Mouse (Mus musculus): ENCODE data around the gene Cox7a1. TPM values are rescaled to one million over a fixed set of nuclear protein-coding genes. Genes with fewer than 3 reads are reported as not detected.

Gene Cox7a1
- polyA plus RNA-seq, 1 experiment from 2014 or later: 5.7 TPM

GRCm38 (mm10) chr7:30234276-30234858 lies 50.4 kb downstream of the Cox7a1 start:
- H3K27me3 ChIP-seq (ENCODE audit: control insufficient read depth, insufficient read depth, low read length): no peaks in the 10 kb centered on the region
- ATAC-seq (ENCODE audit: insufficient read depth, low FRiP score, low TSS enrichment) (no peak), DNase-seq (ENCODE audit: low spot score) (no peak)
- WGBS: 93% methylated on average over 15 of the region's 15 CpGs
- H3K4me1 ChIP-seq (ENCODE audit: control insufficient read depth, insufficient read depth, low read length): peaks cover 10% of the 10 kb centered on the region
- H3K9ac ChIP-seq (ENCODE audit: low read length): no peak overlapping the region
- H3K4me3 ChIP-seq (ENCODE audit: low read depth, low read length): no peak overlapping the region
- H3K27ac ChIP-seq (ENCODE audit: low read depth, low read length): no peak overlapping the region
- H3K9me3 ChIP-seq (ENCODE audit: control insufficient read depth, low read length): no peaks in the 10 kb centered on the region
- H3K36me3 ChIP-seq (ENCODE audit: control insufficient read depth, insufficient read depth, low read length): peaks cover 5% of the 10 kb centered on the region
- H3K4me2 ChIP-seq (ENCODE audit: low read depth): no peak overlapping the region

GRCm38 (mm10) chr7:30235091-30235490 lies 51.1 kb downstream of the Cox7a1 start:
- Histone ChIP-seq H3K27ac (ENCODE audit: low read depth, low read length) (no peak overlapping the region), H3K9me3 (ENCODE audit: control insufficient read depth, low read length) (no peaks in the 10 kb centered on the region), H3K9ac (ENCODE audit: low read length) (no peak overlapping the region), H3K4me2 (ENCODE audit: low read depth) (no peak overlapping the region), H3K4me1 (ENCODE audit: control insufficient read depth, insufficient read depth, low read length) (peaks cover 10% of the 10 kb centered on the region), H3K27me3 (ENCODE audit: control insufficient read depth, insufficient read depth, low read length) (no peaks in the 10 kb centered on the region), H3K4me3 (ENCODE audit: low read depth, low read length) (no peak overlapping the region), H3K36me3 (ENCODE audit: control insufficient read depth, insufficient read depth, low read length) (peaks cover 2% of the 10 kb centered on the region)
- no peak for ATAC-seq (ENCODE audit: insufficient read depth, low FRiP score, low TSS enrichment)
- no peak for DNase-seq (ENCODE audit: low spot score)
- 92% methylated on average over 8 of the region's 8 CpGs for WGBS

- no peak for DNase-seq (ENCODE audit: low spot score)
- Histone ChIP-seq H3K4me3 (ENCODE audit: low read depth, low read length) (no peak within 1 kb of the TSS), H3K4me1 (ENCODE audit: control insufficient read depth, insufficient read depth, low read length) (peaks cover 8% of the 10 kb centered on the region), H3K27me3 (ENCODE audit: control insufficient read depth, insufficient read depth, low read length) (no peaks in the 10 kb centered on the region), H3K27ac (ENCODE audit: low read depth, low read length) (no peak within 1 kb of the TSS), H3K9me3 (ENCODE audit: control insufficient read depth, low read length) (no peaks in the 10 kb centered on the region), H3K4me2 (ENCODE audit: low read depth) (no peak within 1 kb of the TSS), H3K9ac (ENCODE audit: low read length) (no peak within 1 kb of the TSS), H3K36me3 (ENCODE audit: control insufficient read depth, insufficient read depth, low read length) (peaks cover 2% of the 10 kb centered on the region)
- ATAC-seq (ENCODE audit: insufficient read depth, low FRiP score, low TSS enrichment): no peak
- 89% methylated on average over 4 of the region's 4 CpGs for WGBS
Observed at GRCm38 (mm10) chr7:30235625-30236024, 51.7 kb downstream of the Cox7a1 start, which contains the start of gene Ovol3. Ovol3 (minus strand) TSS chr7:30235725.

Other genes starting within 250 kb of the Cox7a1 start
- gene Zfp74, start 230.1 kb upstream of the Cox7a1 start, polyA plus RNA-seq (2014; fragmentation: Nextera tagmentation; extraction: Ambion mirVana): 11.0 and 12.9 TPM in 2 replicates
- 19.5 and 21.5 TPM in 2 replicates for gene Zfp568, start 200.2 kb upstream of the Cox7a1 start, polyA plus RNA-seq (2014; fragmentation: Nextera tagmentation; extraction: Ambion mirVana)
- gene Zfp14, start 132.8 kb upstream of the Cox7a1 start, polyA plus RNA-seq (2014; fragmentation: Nextera tagmentation; extraction: Ambion mirVana): 5.3 and 5.7 TPM in 2 replicates
- 8.3 and 9.9 TPM in 2 replicates for gene Zfp82, start 111.2 kb upstream of the Cox7a1 start, polyA plus RNA-seq (2014; fragmentation: Nextera tagmentation; extraction: Ambion mirVana)
- gene Gm26920, start 93.7 kb upstream of the Cox7a1 start, polyA plus RNA-seq (2014; fragmentation: Nextera tagmentation; extraction: Ambion mirVana): 0.80 and 1.7 TPM in 2 replicates
- 15.3 and 16.4 TPM in 2 replicates for gene Zfp566, start 93.6 kb upstream of the Cox7a1 start, polyA plus RNA-seq (2014; fragmentation: Nextera tagmentation; extraction: Ambion mirVana)
- gene Zfp260, start 89.4 kb upstream of the Cox7a1 start, polyA plus RNA-seq (2014; fragmentation: Nextera tagmentation; extraction: Ambion mirVana): 136 and 140 TPM in 2 replicates
- gene Zfp382, start 62.2 kb upstream of the Cox7a1 start, polyA plus RNA-seq (2014; fragmentation: Nextera tagmentation; extraction: Ambion mirVana): 7.4 and 10.5 TPM in 2 replicates
- gene Zfp146, start 14.4 kb upstream of the Cox7a1 start, polyA plus RNA-seq (2014; fragmentation: Nextera tagmentation; extraction: Ambion mirVana): 14.3 and 15.1 TPM in 2 replicates
- 45.8 and 51.8 TPM in 2 replicates for gene Capns1, start 14.7 kb downstream of the Cox7a1 start, polyA plus RNA-seq (2014; fragmentation: Nextera tagmentation; extraction: Ambion mirVana)
- 179 and 195 TPM in 2 replicates for gene Polr2i, start 47.8 kb downstream of the Cox7a1 start, polyA plus RNA-seq (2014; fragmentation: Nextera tagmentation; extraction: Ambion mirVana)
- gene Tbcb, start 48.1 kb downstream of the Cox7a1 start, polyA plus RNA-seq (2014; fragmentation: Nextera tagmentation; extraction: Ambion mirVana): 268 and 302 TPM in 2 replicates
- not detected in 2 replicates for gene Ovol3, start 51.6 kb downstream of the Cox7a1 start, polyA plus RNA-seq (2014; fragmentation: Nextera tagmentation; extraction: Ambion mirVana)
- 0.18 and 0.36 TPM in 2 replicates for gene Thap8, start 96.0 kb downstream of the Cox7a1 start, polyA plus RNA-seq (2014; fragmentation: Nextera tagmentation; extraction: Ambion mirVana)
- gene Wdr62, start 96.3 kb downstream of the Cox7a1 start, polyA plus RNA-seq (2014; fragmentation: Nextera tagmentation; extraction: Ambion mirVana): 10.9 and 12.5 TPM in 2 replicates
- 100 and 102 TPM in 2 replicates for gene Clip3, start 107.6 kb downstream of the Cox7a1 start, polyA plus RNA-seq (2014; fragmentation: Nextera tagmentation; extraction: Ambion mirVana)
- 87.4 and 94.0 TPM in 2 replicates for gene Alkbh6, start 124.6 kb downstream of the Cox7a1 start, polyA plus RNA-seq (2014; fragmentation: Nextera tagmentation; extraction: Ambion mirVana)
- gene Syne4, start 130.7 kb downstream of the Cox7a1 start, polyA plus RNA-seq (2014; fragmentation: Nextera tagmentation; extraction: Ambion mirVana): 16.6 and 18.1 TPM in 2 replicates
- gene E130208F15Rik, start 137.6 kb downstream of the Cox7a1 start, polyA plus RNA-seq (2014; fragmentation: Nextera tagmentation; extraction: Ambion mirVana): not detected in 2 replicates
- gene Sdhaf1, start 139.8 kb downstream of the Cox7a1 start, polyA plus RNA-seq (2014; fragmentation: Nextera tagmentation; extraction: Ambion mirVana): 23.1 and 26.5 TPM in 2 replicates
- gene Lrfn3, start 178.6 kb downstream of the Cox7a1 start, polyA plus RNA-seq (2014; fragmentation: Nextera tagmentation; extraction: Ambion mirVana): 6.3 TPM in 2 replicates
- 17.8 and 17.9 TPM in 2 replicates for gene Tyrobp, start 229.6 kb downstream of the Cox7a1 start, polyA plus RNA-seq (2014; fragmentation: Nextera tagmentation; extraction: Ambion mirVana)
- not detected in 2 replicates for gene Hcst, start 235.7 kb downstream of the Cox7a1 start, polyA plus RNA-seq (2014; fragmentation: Nextera tagmentation; extraction: Ambion mirVana)
- gene Nfkbid, start 237.6 kb downstream of the Cox7a1 start, polyA plus RNA-seq (2014; fragmentation: Nextera tagmentation; extraction: Ambion mirVana): 0.84 and 0.99 TPM in 2 replicates

Data from neural tube, embryonic 11.5 days (tissue).